Mouse (Mus musculus): Measurements from ENCODE around the gene Nup210. TPM values are rescaled to one million over a fixed set of nuclear protein-coding genes. Genes with fewer than 3 reads are reported as not detected.
A peak's percentile ranks its signal among the peaks of the same experiment; 100 is the strongest.

Gene Nup210
- polyA plus RNA-seq, 1 experiment from 2014 or later, result 21.2 TPM

DNA sequence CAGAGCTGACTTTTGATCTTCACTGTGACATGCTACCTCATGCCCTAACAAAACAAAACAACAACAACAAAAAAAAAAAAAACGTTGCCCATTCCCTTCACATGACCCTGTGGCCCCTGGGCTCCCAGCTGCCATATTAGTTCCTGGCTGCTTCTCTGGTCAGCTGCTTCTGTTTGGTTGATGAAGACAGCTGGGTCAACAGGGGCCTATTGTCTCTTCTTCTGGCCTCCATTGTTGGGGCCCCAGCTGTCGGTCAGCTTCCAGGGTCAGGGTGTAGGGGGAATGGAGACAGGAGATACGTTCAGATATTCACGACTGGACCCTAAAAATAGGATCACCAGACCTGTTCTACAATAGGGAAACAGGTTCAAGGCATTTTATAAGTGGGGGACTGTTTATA is 39.4 kb upstream of the Nup210 start:
- H3K4me2 ChIP-seq, result peak overlapping the region; percentile 74
- H3K27ac ChIP-seq (replicated peaks), result peak overlapping the region; percentile 87
- peak overlapping the region; percentile 62 for H3K4me3 ChIP-seq
- H3K27me3 ChIP-seq, result no peaks in the 10 kb centered on the region
- peak overlapping the region; percentile 70; the same call in 1 of the 2 replicates for H3K9ac ChIP-seq
- no peaks in the 10 kb centered on the region for H3K9me3 ChIP-seq
- H3K4me1 ChIP-seq (replicated peaks), result peaks cover 88% of the 10 kb centered on the region
- 10% methylated on average over 4 of the region's 4 CpGs for WGBS
- ATAC-seq (ENCODE audit: low FRiP score, low read depth), result no peak
- no peaks in the 10 kb centered on the region for H3K36me3 ChIP-seq

DNA sequence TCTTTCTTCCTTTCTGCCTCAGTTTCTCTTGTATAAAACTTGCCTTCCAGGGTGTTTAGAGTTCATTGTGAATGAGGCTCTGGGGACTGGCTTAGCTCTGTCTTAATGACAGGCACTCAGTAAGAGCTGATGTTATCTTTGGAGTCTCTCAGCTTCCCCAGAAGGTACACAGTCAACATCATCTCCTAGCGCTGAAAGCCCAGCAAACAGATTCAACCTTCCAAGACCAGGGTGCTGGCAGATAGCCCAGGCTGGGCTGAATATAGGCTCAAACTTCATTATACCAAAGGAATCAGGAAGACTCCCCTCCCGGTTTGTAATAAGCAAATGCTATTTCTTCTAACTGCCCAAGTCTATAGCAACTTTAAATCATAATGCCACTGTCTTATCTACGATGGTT is 38.7 kb upstream of the Nup210 start:
- 64% methylated on average over 3 of the region's 3 CpGs for WGBS
- Histone ChIP-seq H3K27ac (replicated peaks) (0 out of 2 replicates have a peak overlapping the region, but pooled peaks have one; percentile 94), H3K4me2 (no peak overlapping the region), H3K27me3 (no peaks in the 10 kb centered on the region), H3K9me3 (no peaks in the 10 kb centered on the region), H3K4me3 (no peak overlapping the region), H3K4me1 (replicated peaks) (peaks cover 81% of the 10 kb centered on the region), H3K9ac (no peak overlapping the region), H3K36me3 (no peaks in the 10 kb centered on the region)
- ATAC-seq (ENCODE audit: low FRiP score, low read depth), result no peak

DNA sequence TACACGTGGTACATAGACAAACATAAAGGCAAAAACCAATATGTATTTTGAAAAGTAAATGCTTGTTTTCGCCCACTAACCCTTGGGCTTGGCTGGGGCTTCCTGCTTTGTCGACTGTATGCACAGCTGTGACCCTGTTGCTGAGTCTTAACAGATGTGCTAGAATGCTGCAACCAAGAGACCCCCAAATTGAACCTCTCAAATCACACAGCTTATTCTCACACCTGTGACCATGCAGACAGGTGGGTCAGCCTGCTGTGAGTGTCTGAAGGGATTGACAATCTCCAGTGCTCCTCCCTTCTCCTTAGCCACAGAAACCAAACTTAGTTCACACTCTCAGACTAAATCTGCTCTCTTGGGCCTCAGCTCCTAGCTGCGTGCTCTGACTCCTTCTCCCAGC is 38.1 kb upstream of the Nup210 start:
- Histone ChIP-seq H3K9me3 (no peaks in the 10 kb centered on the region), H3K36me3 (no peaks in the 10 kb centered on the region), H3K4me1 (replicated peaks) (peaks cover 75% of the 10 kb centered on the region), H3K27me3 (no peaks in the 10 kb centered on the region), H3K4me3 (no peak overlapping the region), H3K27ac (replicated peaks) (peak overlapping the region; percentile 94), H3K9ac (no peak overlapping the region), H3K4me2 (no peak overlapping the region)
- WGBS, result 56% methylated on average over 4 of the region's 4 CpGs
- ATAC-seq (ENCODE audit: low FRiP score, low read depth), result no peak

DNA sequence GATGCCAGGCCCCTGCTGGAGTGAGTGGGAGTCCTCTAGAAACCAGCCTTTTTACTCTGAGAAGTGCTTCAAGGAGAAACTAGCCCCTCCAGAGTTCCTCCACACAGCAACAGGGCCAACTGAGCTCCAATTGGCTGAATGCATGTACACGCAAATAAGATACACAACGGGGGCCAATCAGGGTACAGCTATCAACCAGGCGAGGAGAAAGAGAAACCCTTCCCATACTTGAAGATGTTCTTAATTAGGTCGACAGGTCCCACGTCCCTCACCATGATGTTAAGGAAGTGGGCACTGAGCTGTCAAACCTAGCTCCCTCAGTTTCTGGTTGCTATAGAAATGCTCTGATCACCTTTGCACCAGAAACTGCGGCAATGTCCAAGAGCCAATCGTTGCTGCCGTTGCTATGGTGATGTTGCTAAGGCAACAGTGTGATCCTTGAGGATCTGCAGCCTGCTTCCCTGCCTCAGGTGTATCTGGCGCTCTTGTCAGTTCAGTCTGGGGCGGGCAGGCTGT is 37.0 kb upstream of the Nup210 start:
- H3K4me2 ChIP-seq, result peak overlapping the region; percentile 52
- no peaks in the 10 kb centered on the region for H3K27me3 ChIP-seq
- H3K36me3 ChIP-seq, result no peaks in the 10 kb centered on the region
- WGBS, result 2% methylated on average over 10 of the region's 10 CpGs
- peak; percentile 86 for ATAC-seq (ENCODE audit: low FRiP score, low read depth)
- peaks cover 64% of the 10 kb centered on the region for H3K4me1 ChIP-seq (replicated peaks)
- H3K4me3 ChIP-seq, result peak overlapping the region; percentile 30
- no peak overlapping the region; the same call in 1 of the 2 replicates for H3K9ac ChIP-seq
- H3K9me3 ChIP-seq, result no peaks in the 10 kb centered on the region
- peak overlapping the region; percentile 94 for H3K27ac ChIP-seq (replicated peaks)

DNA sequence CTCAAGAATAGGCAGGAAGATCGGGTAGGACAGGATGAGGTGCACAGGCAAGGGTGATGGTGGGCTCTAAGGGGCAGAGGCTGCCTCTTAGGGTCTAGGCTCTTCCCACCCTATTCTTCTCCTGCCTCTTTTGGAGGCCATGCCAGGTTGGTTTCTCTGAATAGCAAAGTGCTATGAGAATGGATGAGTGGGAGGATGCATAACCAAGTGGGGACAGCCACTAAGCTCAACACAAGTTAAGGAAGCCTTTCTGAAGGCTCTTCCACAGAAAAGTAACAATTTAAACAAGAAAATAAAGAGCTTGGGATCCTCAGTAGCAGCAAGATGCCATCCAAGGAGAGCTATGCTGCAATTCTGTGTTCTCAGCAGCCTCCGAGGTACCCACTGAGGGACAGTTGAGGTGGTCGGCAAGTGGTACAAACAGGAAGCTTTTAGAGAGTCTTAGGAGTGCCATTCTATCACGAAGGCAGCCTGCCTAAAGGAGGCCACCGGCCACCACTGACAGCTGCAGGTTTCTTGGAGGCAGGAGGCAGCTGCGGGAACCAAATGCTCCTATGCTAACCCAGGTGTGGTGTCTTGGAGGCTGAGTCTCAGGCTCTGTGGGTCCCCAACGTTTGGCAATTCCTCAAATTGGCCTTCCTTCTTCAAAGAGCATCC is 36.4 kb upstream of the Nup210 start:
- peak overlapping the region; percentile 94 for H3K27ac ChIP-seq (replicated peaks)
- ATAC-seq (ENCODE audit: low FRiP score, low read depth), result no peak
- H3K9me3 ChIP-seq, result no peaks in the 10 kb centered on the region
- no peaks in the 10 kb centered on the region for H3K27me3 ChIP-seq
- no peaks in the 10 kb centered on the region for H3K36me3 ChIP-seq
- H3K4me2 ChIP-seq, result peak overlapping the region; percentile 52
- H3K4me1 ChIP-seq (replicated peaks), result peaks cover 58% of the 10 kb centered on the region
- WGBS, result 35% methylated on average over 7 of the region's 7 CpGs
- 0 out of 2 replicates have a peak overlapping the region, but pooled peaks have one; percentile 3 for H3K9ac ChIP-seq
- H3K4me3 ChIP-seq, result peak overlapping the region; percentile 30; the same call in 1 of the 2 replicates

DNA sequence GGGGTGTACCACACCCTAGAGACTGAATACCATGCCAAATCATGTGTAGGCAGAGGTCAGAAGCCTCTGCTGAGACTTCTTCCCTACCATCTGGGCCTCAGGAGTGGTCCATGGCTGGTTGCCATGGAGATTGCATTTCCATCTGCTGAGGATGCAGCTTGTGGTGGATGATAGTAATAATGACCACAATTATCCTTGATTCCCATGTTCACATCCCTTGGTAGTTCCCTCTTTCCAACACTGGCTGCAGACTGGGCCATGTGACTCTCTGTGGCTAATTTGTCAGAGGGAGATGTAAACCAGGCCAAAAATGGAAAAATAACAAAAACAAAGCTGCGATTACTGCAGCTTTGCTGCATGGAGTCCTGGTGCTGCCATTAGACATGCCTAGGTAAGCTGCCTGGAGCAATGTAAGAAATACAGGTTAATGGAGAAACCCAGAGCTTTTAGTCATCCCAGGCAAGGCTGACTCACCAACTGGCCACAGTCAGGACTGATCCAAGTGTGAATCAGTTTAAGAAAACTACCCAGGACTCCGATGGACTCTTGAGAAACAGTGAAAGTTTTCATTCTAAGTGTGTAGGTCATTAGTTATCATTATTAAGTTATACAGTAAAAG is 30.6 kb upstream of the Nup210 start:
- Histone ChIP-seq H3K36me3 (no peaks in the 10 kb centered on the region), H3K4me1 (replicated peaks) (peaks cover 30% of the 10 kb centered on the region), H3K9me3 (no peaks in the 10 kb centered on the region), H3K27ac (replicated peaks) (peak overlapping the region; percentile 87), H3K4me2 (no peak overlapping the region), H3K27me3 (no peaks in the 10 kb centered on the region), H3K9ac (no peak overlapping the region), H3K4me3 (no peak overlapping the region)
- WGBS, result 47% methylated on average over 2 of the region's 2 CpGs
- ATAC-seq (ENCODE audit: low FRiP score, low read depth), result peak; percentile 71

DNA sequence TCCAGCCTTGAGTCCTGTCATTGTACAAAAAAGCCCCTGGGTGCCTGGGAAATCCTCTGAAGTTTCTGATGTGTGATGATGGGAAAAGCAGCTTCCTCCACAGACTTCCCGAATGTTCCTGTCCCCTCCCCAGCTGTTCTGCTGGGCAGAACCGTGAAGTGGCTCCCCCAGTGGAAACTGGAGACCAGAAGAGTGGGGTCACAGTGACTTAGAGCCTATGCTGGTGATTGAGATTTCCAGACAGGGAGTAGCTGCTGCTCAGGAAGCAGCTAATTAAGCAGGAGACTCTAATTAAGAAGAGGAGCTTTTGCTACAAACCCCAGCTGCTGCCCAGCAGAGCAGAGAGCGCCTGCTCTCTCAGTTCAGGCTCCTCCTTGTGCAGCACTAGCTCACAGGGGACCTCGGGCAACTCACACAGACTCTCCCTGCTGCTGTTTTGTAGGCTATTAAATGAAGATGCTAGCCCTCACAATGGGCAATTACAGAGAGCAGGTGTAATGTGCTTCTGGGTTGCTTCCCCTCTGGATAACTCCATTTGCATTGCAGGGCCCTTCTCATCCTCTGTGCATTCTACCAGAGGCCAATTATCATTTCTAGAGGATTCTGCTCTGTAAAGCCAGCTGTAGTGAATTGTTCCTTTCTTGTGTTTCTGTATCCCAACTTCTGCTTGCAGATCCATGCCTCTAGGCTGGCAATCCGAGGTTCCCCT is 30.0 kb upstream of the Nup210 start:
- H3K4me2 ChIP-seq, result peak overlapping the region; percentile 14; the same call in 1 of the 2 replicates
- 11% methylated on average over 5 of the region's 5 CpGs for WGBS
- H3K9ac ChIP-seq, result peak overlapping the region; percentile 17; the same call in 1 of the 2 replicates
- peak; percentile 84 for ATAC-seq (ENCODE audit: low FRiP score, low read depth)
- peak overlapping the region; percentile 87 for H3K27ac ChIP-seq (replicated peaks)
- H3K36me3 ChIP-seq, result no peaks in the 10 kb centered on the region
- no peak overlapping the region for H3K4me3 ChIP-seq
- H3K27me3 ChIP-seq, result no peaks in the 10 kb centered on the region
- H3K9me3 ChIP-seq, result no peaks in the 10 kb centered on the region
- peaks cover 26% of the 10 kb centered on the region for H3K4me1 ChIP-seq (replicated peaks)

DNA sequence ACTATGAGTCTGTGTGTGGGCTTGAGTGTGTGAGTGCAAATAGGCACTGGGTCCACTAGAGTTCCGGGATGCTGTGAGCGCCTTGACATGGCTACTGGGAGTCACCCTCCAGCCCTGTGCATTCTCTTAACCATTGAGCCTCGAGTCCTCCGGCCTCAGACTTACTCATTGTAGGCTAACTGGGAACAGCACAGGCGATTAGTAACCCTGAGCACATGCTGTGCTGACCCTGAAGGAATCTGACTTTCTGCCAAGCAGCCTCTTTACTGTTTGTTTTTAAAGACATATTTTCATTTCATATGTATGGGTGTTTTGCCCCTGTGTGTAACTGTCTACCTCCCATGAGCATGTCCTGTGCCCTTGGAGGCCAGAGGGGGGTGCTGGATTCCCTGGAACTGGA is 28.9 kb upstream of the Nup210 start:
- peaks cover 26% of the 10 kb centered on the region for H3K4me1 ChIP-seq (replicated peaks)
- no peaks in the 10 kb centered on the region for H3K27me3 ChIP-seq
- no peaks in the 10 kb centered on the region for H3K9me3 ChIP-seq
- no peak overlapping the region for H3K4me3 ChIP-seq
- WGBS, result 58% methylated on average over 5 of the region's 5 CpGs
- no peak overlapping the region for H3K9ac ChIP-seq
- no peak for ATAC-seq (ENCODE audit: low FRiP score, low read depth)
- no peak overlapping the region for H3K4me2 ChIP-seq
- peak overlapping the region; percentile 87 for H3K27ac ChIP-seq (replicated peaks)
- H3K36me3 ChIP-seq, result no peaks in the 10 kb centered on the region

DNA sequence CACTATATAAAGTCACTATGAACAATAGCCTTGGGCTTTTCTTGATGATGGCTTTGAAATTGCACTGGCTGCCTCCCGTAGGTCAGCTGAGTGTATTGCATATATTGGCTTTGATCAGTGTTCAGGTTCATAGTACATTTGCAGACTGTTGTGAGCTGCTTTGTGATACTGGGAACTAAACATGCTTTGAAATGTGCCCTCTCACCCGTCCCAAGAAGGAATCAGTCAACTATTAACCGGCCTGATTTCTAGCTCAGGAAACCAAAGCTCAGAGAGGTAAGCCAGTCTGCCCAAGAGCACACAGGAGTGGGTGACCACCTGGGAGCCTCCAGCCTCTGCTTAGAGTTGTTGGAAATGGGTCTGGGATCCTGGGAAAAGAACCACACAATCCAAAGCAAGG is 28.4 kb upstream of the Nup210 start:
- Histone ChIP-seq H3K27ac (replicated peaks) (0 out of 2 replicates have a peak overlapping the region, but pooled peaks have one; percentile 87), H3K9ac (no peak overlapping the region), H3K4me3 (no peak overlapping the region), H3K4me2 (no peak overlapping the region), H3K4me1 (replicated peaks) (peaks cover 26% of the 10 kb centered on the region), H3K9me3 (no peaks in the 10 kb centered on the region), H3K27me3 (no peaks in the 10 kb centered on the region), H3K36me3 (no peaks in the 10 kb centered on the region)
- WGBS, result 57% methylated on average over 3 of the region's 3 CpGs
- no peak for ATAC-seq (ENCODE audit: low FRiP score, low read depth)

DNA sequence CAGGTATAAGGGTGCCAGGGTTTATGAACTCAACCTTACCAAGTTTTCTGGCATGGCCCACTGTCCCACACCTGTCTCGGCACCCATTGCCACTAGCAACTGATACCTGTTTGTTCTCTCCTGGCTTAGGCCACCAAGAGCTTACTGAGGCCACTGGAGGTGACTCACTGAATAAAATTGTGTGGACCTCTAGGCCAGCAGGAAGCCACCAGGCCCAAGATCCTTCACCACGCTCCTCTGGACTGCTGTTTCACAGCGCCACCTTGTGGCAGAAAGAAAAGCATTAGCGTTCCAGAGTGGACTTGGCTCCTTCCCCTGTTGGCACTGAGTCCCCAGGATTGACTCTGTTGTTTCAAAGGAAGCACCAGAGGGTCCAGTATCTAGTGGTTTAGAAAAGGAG is 23.2 kb upstream of the Nup210 start:
- Histone ChIP-seq H3K36me3 (no peaks in the 10 kb centered on the region), H3K9ac (no peak overlapping the region), H3K9me3 (no peaks in the 10 kb centered on the region), H3K4me1 (replicated peaks) (no peaks in the 10 kb centered on the region), H3K4me2 (no peak overlapping the region), H3K4me3 (no peak overlapping the region), H3K27ac (replicated peaks) (no peak overlapping the region), H3K27me3 (no peaks in the 10 kb centered on the region)
- WGBS, result 32% methylated on average over 4 of the region's 4 CpGs
- no peak for ATAC-seq (ENCODE audit: low FRiP score, low read depth)

DNA sequence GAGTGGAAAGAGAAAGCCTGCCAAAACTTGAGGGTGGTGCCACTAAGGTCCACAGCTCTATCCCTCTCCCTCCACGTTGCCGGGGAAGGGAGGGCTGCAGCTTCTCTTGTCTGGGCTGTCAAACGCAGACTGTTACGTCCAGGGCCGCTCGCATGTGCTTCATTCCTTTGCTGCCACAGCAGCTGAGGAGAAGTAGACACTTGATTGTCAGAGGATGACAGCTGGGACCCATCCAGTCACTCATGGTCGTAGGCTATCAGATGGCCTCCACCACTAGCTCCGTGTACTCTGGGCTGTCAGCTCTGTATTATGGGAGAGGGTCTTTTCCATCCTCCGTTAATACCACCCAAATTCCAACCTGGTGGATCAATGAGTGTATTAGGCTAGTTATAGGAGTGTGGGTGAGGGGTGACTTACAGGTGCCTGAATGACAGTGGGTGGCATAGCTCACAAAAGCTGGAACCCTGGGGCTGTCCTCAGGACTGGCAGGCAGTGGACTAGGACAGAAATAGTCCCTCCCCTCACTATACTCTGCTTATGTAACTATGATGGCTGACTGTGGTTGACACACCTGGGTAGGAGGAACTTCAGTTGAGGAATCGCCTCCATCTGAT is 20.8 kb upstream of the Nup210 start:
- WGBS, result 73% methylated on average over 10 of the region's 10 CpGs
- no peak overlapping the region for H3K27ac ChIP-seq (replicated peaks)

More for the DNA sequence above, 20.8 kb upstream of the Nup210 start:
- Histone ChIP-seq H3K4me2 (no peak overlapping the region), H3K4me3 (no peak overlapping the region), H3K27me3 (no peaks in the 10 kb centered on the region), H3K9me3 (no peaks in the 10 kb centered on the region), H3K36me3 (no peaks in the 10 kb centered on the region), H3K9ac (no peak overlapping the region), H3K4me1 (replicated peaks) (no peaks in the 10 kb centered on the region)
- no peak for ATAC-seq (ENCODE audit: low FRiP score, low read depth)
